Mouse (Mus musculus) midbrain, embryonic 13.5 days (tissue): ENCODE data around the gene Rgl1. TPM values are rescaled to one million over a fixed set of nuclear protein-coding genes. Genes with fewer than 3 reads are reported as not detected.
A peak's percentile ranks its signal among the peaks of the same experiment; 100 is the strongest.

ENCODE experiments used
- ATAC-seq: fragments of 200-750 bp; cut with Nextera tagmentation; 2 replicates; pipeline ENCODE4 v1.8.0; 2017; ENCODE audit warnings: mild to moderate bottlenecking, moderate TSS enrichment, moderate library complexity
- H3K27ac ChIP-seq: fragments of 300-500 bp; sonication (generic); 2 replicates; pipeline ENCODE4 v1.5.1; 2015; ENCODE audit warnings: inconsistent platforms, mild to moderate bottlenecking, moderate library complexity
- H3K27me3 ChIP-seq: fragments of 300-500 bp; sonication (generic); 2 replicates; pipeline ENCODE4 v1.6.1; 2015; ENCODE audit warnings: mild to moderate bottlenecking, inconsistent platforms
- H3K36me3 ChIP-seq: fragments of 300-500 bp; sonication (generic); 2 replicates; pipeline ENCODE4 v1.6.1; 2015; ENCODE audit warnings: mild to moderate bottlenecking, inconsistent platforms
- H3K4me1 ChIP-seq: fragments of 300-500 bp; sonication (generic); replicated peaks from 2 replicates; pipeline ENCODE4 v1.6.1; 2015; ENCODE audit warnings: inconsistent platforms
- H3K4me2 ChIP-seq: fragments of 300-500 bp; sonication (generic); replicated peaks from 2 replicates; pipeline ENCODE4 v1.6.1; 2015; ENCODE audit warnings: moderate library complexity, mild to moderate bottlenecking, inconsistent platforms
- H3K4me3 ChIP-seq: fragments of 300-500 bp; sonication (generic); replicated peaks from 2 replicates; pipeline ENCODE4 v1.5.1; 2015; ENCODE audit warnings: mild to moderate bottlenecking, inconsistent platforms
- H3K9ac ChIP-seq: fragments of 300-500 bp; sonication (generic); replicated peaks from 2 replicates; pipeline ENCODE4 v1.6.1; 2015; ENCODE audit warnings: mild to moderate bottlenecking, inconsistent platforms
- H3K9me3 ChIP-seq: fragments of 300-500 bp; sonication (generic); 2 replicates; pipeline ENCODE4 v1.6.1; 2016; ENCODE audit warnings: mild to moderate bottlenecking, inconsistent platforms
- WGBS: fragments of 180-500 bp; shearing (Covaris S2); methylation state at CpG from one replicate; pipeline ENCODE4 v1.1.7; 2015; 5-methylcytosine and 5-hydroxymethylcytosine counted together
- polyA plus RNA-seq: library from polyadenylated mRNA; unstranded; fragments of >200 nt; fragmentation: Nextera tagmentation; extraction: Ambion mirVana; gene quantifications from 2 replicates; pipeline ENCODE4 v1.2.1, GENCODE M21; 2015

Rgl1 gene
- polyA plus RNA-seq, 1 experiment from 2014 or later, result 17.0 TPM

GRCm38 (mm10) chr1:152520798-152521575, 245.2 kb downstream of the Rgl1 start:
- Histone ChIP-seq H3K4me2 (no peak overlapping the region), H3K4me1 (peaks cover 5% of the 10 kb centered on the region; the same call in 1 of the 2 replicates), H3K36me3 (peaks cover 5% of the 10 kb centered on the region; the same call in 1 of the 2 replicates), H3K9ac (no peak overlapping the region), H3K27me3 (no peaks in the 10 kb centered on the region), H3K27ac (no peak overlapping the region), H3K4me3 (no peak overlapping the region), H3K9me3 (no peaks in the 10 kb centered on the region)
- 72% methylated on average over 16 of the region's 16 CpGs for WGBS
- 0 out of 2 replicates have a peak, but pooled peaks have one; percentile 40 for ATAC-seq

GRCm38 (mm10) chr1:152518971-152519370, 247.2 kb downstream of the Rgl1 start:
- no peak overlapping the region for H3K4me3 ChIP-seq
- no peak for ATAC-seq
- H3K27me3 ChIP-seq, result no peaks in the 10 kb centered on the region
- WGBS, result 93% methylated on average over 8 of the region's 8 CpGs
- H3K9ac ChIP-seq, result no peak overlapping the region
- peaks cover 5% of the 10 kb centered on the region; the same call in 1 of the 2 replicates for H3K36me3 ChIP-seq
- H3K27ac ChIP-seq, result no peak overlapping the region
- H3K4me2 ChIP-seq, result no peak overlapping the region
- peaks cover 4% of the 10 kb centered on the region; the same call in 1 of the 2 replicates for H3K4me1 ChIP-seq
- H3K9me3 ChIP-seq, result no peaks in the 10 kb centered on the region

GRCm38 (mm10) chr1:152517057-152517570, 249.0 kb downstream of the Rgl1 start:
- Histone ChIP-seq H3K9me3 (no peaks in the 10 kb centered on the region), H3K4me3 (no peak overlapping the region), H3K36me3 (peaks cover 5% of the 10 kb centered on the region; the same call in 1 of the 2 replicates), H3K4me1 (peaks cover 4% of the 10 kb centered on the region; the same call in 1 of the 2 replicates), H3K27me3 (no peaks in the 10 kb centered on the region), H3K9ac (no peak overlapping the region), H3K27ac (no peak overlapping the region), H3K4me2 (no peak overlapping the region)
- WGBS, result 88% methylated on average over 4 of the region's 4 CpGs
- no peak for ATAC-seq

DNA sequence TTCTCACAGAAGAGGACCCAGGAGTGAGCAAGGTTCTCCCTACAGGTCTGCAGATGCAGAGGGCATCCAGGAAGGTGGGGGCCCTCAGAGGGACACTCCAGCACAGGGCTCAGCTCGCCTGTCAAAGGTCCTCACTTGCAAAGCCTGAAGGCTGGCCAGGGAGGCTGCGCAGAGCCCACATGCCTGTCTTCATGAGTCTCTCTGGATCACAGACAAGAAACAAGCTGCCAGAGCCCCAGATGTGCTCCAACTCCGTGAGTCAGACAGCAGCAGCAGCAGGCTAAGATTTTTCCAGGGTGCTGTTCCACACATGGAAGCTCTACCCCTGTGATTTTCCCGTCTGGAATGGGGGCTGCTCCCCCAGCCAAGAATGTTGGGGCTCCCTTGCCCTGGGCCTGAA, 251.9 kb downstream of the Rgl1 start:
- no peak for ATAC-seq
- Histone ChIP-seq H3K9me3 (no peaks in the 10 kb centered on the region), H3K27ac (peak overlapping the region; percentile 22; the same call in 1 of the 2 replicates), H3K4me2 (no peak overlapping the region), H3K9ac (no peak overlapping the region), H3K36me3 (peaks cover 5% of the 10 kb centered on the region; the same call in 1 of the 2 replicates), H3K27me3 (no peaks in the 10 kb centered on the region), H3K4me1 (peaks cover 4% of the 10 kb centered on the region; the same call in 1 of the 2 replicates), H3K4me3 (no peak overlapping the region)
- 67% methylated on average over 4 of the region's 4 CpGs for WGBS

DNA sequence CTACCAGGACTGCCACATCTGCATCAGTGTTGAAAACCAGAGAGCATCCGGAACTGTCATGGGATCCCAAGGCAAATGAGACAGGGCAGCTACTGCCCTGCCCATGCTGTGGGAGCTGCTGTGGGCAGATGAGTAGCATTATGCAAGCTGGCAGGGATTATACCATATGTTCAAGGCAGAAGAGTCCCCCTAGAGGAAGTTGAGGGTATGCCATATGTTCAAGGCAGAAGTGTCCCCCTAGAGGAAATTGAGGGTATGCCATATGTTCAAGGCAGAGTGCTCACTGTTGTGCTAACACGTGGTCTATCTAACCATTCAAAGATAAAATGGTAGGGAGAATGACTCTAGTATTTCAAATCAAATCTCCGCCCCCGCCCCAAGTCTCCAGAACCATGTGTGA, 254.9 kb downstream of the Rgl1 start:
- Histone ChIP-seq H3K9me3 (no peaks in the 10 kb centered on the region), H3K27me3 (no peaks in the 10 kb centered on the region), H3K36me3 (no peaks in the 10 kb centered on the region), H3K9ac (no peak overlapping the region), H3K27ac (no peak overlapping the region), H3K4me2 (no peak overlapping the region), H3K4me3 (no peak overlapping the region), H3K4me1 (peaks cover 4% of the 10 kb centered on the region; the same call in 1 of the 2 replicates)
- ATAC-seq, result no peak
- WGBS, result 79% methylated on average over 4 of the region's 4 CpGs

- Histone ChIP-seq H3K4me1 (no peaks in the 10 kb centered on the region), H3K36me3 (no peaks in the 10 kb centered on the region), H3K9ac (no peak overlapping the region), H3K4me2 (no peak overlapping the region), H3K27ac (no peak overlapping the region), H3K9me3 (no peaks in the 10 kb centered on the region), H3K27me3 (no peaks in the 10 kb centered on the region), H3K4me3 (no peak overlapping the region)
- WGBS, result 90% methylated on average over 11 of the region's 11 CpGs
- ATAC-seq, result no peak
These were observed 257.5 kb downstream of the Rgl1 start for GRCm38 (mm10) chr1:152508481-152509220.

DNA sequence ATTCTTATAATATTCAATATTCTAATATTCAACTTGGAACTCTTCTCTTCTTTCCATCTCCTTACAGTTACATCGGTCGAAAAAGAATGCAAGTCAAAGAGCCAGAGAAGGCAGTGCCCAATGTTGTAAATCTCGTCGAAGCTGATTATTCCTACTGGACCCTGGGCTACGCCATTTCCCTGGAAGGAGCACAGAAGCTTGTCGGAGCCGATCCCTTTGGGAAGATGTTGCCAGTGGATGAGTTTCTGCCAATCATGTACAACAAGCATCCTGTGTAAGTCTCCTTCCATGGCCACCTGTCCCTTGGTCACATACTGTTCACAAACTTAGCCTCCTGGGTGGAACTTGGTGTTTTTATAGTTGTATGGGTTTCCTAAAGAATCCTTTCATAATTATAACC, 259.4 kb downstream of the Rgl1 start:
- no peak overlapping the region for H3K4me3 ChIP-seq
- ATAC-seq, result no peak
- H3K27ac ChIP-seq, result no peak overlapping the region
- no peaks in the 10 kb centered on the region for H3K9me3 ChIP-seq
- no peaks in the 10 kb centered on the region for H3K4me1 ChIP-seq
- H3K4me2 ChIP-seq, result no peak overlapping the region
- WGBS, result 93% methylated on average over 7 of the region's 7 CpGs
- H3K36me3 ChIP-seq, result no peaks in the 10 kb centered on the region
- no peak overlapping the region for H3K9ac ChIP-seq
- H3K27me3 ChIP-seq, result no peaks in the 10 kb centered on the region

GRCm38 (mm10) chr1:152506175-152506574, 260.0 kb downstream of the Rgl1 start:
- H3K9ac ChIP-seq, result no peak overlapping the region
- no peak overlapping the region for H3K4me3 ChIP-seq
- H3K9me3 ChIP-seq, result no peaks in the 10 kb centered on the region
- no peaks in the 10 kb centered on the region for H3K27me3 ChIP-seq
- no peak overlapping the region for H3K4me2 ChIP-seq
- no peak overlapping the region for H3K27ac ChIP-seq
- no peaks in the 10 kb centered on the region for H3K4me1 ChIP-seq
- no peaks in the 10 kb centered on the region for H3K36me3 ChIP-seq
- 94% methylated on average over 5 of the region's 5 CpGs for WGBS
- no peak for ATAC-seq

GRCm38 (mm10) chr1:152499802-152500201, 266.3 kb downstream of the Rgl1 start:
- no peak overlapping the region for H3K27ac ChIP-seq
- 89% methylated on average over 12 of the region's 12 CpGs for WGBS
- no peaks in the 10 kb centered on the region for H3K9me3 ChIP-seq
- H3K9ac ChIP-seq, result no peak overlapping the region
- no peak overlapping the region for H3K4me2 ChIP-seq
- no peak for ATAC-seq
- no peaks in the 10 kb centered on the region for H3K4me1 ChIP-seq
- no peak overlapping the region for H3K4me3 ChIP-seq
- H3K27me3 ChIP-seq, result no peaks in the 10 kb centered on the region
- no peaks in the 10 kb centered on the region for H3K36me3 ChIP-seq

DNA sequence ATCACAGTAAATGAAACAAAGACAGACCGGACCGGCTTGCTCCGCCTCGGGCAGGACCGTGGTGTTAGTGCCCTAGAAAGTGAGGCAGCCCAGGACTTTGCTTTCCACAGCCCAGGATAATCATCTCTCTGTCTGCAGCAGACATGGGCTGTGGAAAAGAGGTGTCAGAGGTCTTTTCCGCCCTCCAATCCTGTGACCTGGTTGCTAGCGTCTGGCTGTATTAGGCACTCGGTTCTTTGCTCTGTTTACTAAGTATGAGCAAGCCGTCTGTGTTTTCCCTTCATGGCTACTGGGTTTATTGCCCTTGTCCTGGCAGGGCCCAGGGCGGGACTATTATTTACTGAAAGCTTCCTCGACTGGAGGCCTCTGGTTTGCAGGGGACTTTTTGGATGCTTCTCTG, 268.6 kb downstream of the Rgl1 start:
- no peak overlapping the region for H3K9ac ChIP-seq
- ATAC-seq, result no peak

GRCm38 (mm10) chr1:152496831-152497230, 269.3 kb downstream of the Rgl1 start:
- 73% methylated on average over 2 of the region's 2 CpGs for WGBS
- Histone ChIP-seq H3K9me3 (no peaks in the 10 kb centered on the region), H3K36me3 (no peaks in the 10 kb centered on the region), H3K4me3 (no peak overlapping the region), H3K27me3 (no peaks in the 10 kb centered on the region), H3K4me1 (no peaks in the 10 kb centered on the region), H3K27ac (no peak overlapping the region), H3K4me2 (no peak overlapping the region), H3K9ac (no peak overlapping the region)
- no peak for ATAC-seq

More for the DNA sequence above, 268.6 kb downstream of the Rgl1 start:
- Histone ChIP-seq H3K27me3 (no peaks in the 10 kb centered on the region), H3K4me1 (no peaks in the 10 kb centered on the region), H3K9me3 (no peaks in the 10 kb centered on the region), H3K4me2 (no peak overlapping the region), H3K27ac (peak overlapping the region; percentile 32; the same call in 1 of the 2 replicates), H3K36me3 (no peaks in the 10 kb centered on the region), H3K4me3 (no peak overlapping the region)
- 53% methylated on average over 11 of the region's 11 CpGs for WGBS

GRCm38 (mm10) chr1:152492258-152492657, 273.9 kb downstream of the Rgl1 start:
- no peaks in the 10 kb centered on the region for H3K9me3 ChIP-seq
- H3K36me3 ChIP-seq, result no peaks in the 10 kb centered on the region
- H3K9ac ChIP-seq, result no peak overlapping the region
- H3K4me2 ChIP-seq, result no peak overlapping the region
- 100% methylated on average over 1 of the region's 1 CpGs for WGBS
- H3K27ac ChIP-seq, result no peak overlapping the region
- no peak overlapping the region for H3K4me3 ChIP-seq
- no peak for ATAC-seq
- no peaks in the 10 kb centered on the region for H3K4me1 ChIP-seq
- H3K27me3 ChIP-seq, result no peaks in the 10 kb centered on the region
